Mouse (Mus musculus) lung, adult 2 months (tissue): ENCODE data around the gene 1700042G07Rik.
A peak's percentile ranks its signal among the peaks of the same experiment; 100 is the strongest.

Source experiments
- CTCF ChIP-seq: fragments of 200-500 bp; IDR thresholded peaks from 2 replicates; pipeline ENCODE4 v1.5.1; 2011; ENCODE audit warnings: mild to moderate bottlenecking, low read length, control low read depth; ENCODE audit not compliant: insufficient read depth
- POLR2A ChIP-seq: fragments of 200-500 bp; IDR thresholded peaks from 2 replicates; pipeline ENCODE4 v1.6.1; 2011; ENCODE audit warnings: low read depth, mild to moderate bottlenecking, control low read depth, low read length, borderline replicate concordance; ENCODE audit errors: extremely low read depth

GRCm38 (mm10) chr4:116182745-116183144, 9.6 kb downstream of the 1700042G07Rik start:
- TF ChIP-seq CTCF (no peak), POLR2A (peak; percentile 40; the same call in 1 of the 2 replicates)
